Mouse (Mus musculus) MEL (cell line): ENCODE measurements around the gene Gtf3c4.

Experiments used
- CHD1 ChIP-seq: IDR thresholded peaks from 2 replicates; pipeline ENCODE4 v1.6.1; 2012; ENCODE audit warnings: low read depth, mild to moderate bottlenecking, inconsistent platforms, low read length, improper control_type of control experiment
- CTCF ChIP-seq, 3 experiments: IDR thresholded peaks in 2 of 3; conservative IDR thresholded peaks in 1 of 3; 2 replicates each; pipeline ENCODE4 v1.5.1; 2011 to 2012; ENCODE audit warnings: low read length in 3 of 3, low read depth in 2 of 3, mild to moderate bottlenecking in 2 of 3, improper control_type of control experiment in 1 of 3, inconsistent platforms in 1 of 3, mixed read lengths in 1 of 3, moderate library complexity in 1 of 3; ENCODE audit not compliant: control insufficient read depth in 1 of 3, insufficient read depth in 1 of 3, poor library complexity in 1 of 3, severe bottlenecking in 1 of 3
- MAX ChIP-seq: IDR thresholded peaks from 2 replicates; pipeline ENCODE4 v1.6.1; 2011; ENCODE audit warnings: low read length, improper control_type of control experiment
- MYC ChIP-seq: IDR thresholded peaks from 2 replicates; pipeline ENCODE4 v1.6.1; 2011; ENCODE audit warnings: low read depth, mild to moderate bottlenecking, low read length, improper control_type of control experiment, moderate library complexity
- POLR2A ChIP-seq, 2 experiments: IDR thresholded peaks; 2 replicates each; pipeline ENCODE4 v1.6.1; 2011 to 2012; ENCODE audit warnings: low read length in 2 of 2, mild to moderate bottlenecking in 2 of 2, control low read depth in 1 of 2, improper control_type of control experiment in 1 of 2, low read depth in 1 of 2, moderate library complexity in 1 of 2; ENCODE audit not compliant: control insufficient read depth in 1 of 2, insufficient read depth in 1 of 2, poor library complexity in 1 of 2
- SIN3A ChIP-seq: IDR thresholded peaks from 2 replicates; pipeline ENCODE4 v1.6.1; 2012; ENCODE audit warnings: low read length, improper control_type of control experiment, inconsistent platforms
- ZMIZ1 ChIP-seq: IDR thresholded peaks from 2 replicates; pipeline ENCODE4 v1.6.1; 2012; ENCODE audit warnings: low read depth, mild to moderate bottlenecking, inconsistent platforms, low read length, improper control_type of control experiment, moderate library complexity

DNA sequence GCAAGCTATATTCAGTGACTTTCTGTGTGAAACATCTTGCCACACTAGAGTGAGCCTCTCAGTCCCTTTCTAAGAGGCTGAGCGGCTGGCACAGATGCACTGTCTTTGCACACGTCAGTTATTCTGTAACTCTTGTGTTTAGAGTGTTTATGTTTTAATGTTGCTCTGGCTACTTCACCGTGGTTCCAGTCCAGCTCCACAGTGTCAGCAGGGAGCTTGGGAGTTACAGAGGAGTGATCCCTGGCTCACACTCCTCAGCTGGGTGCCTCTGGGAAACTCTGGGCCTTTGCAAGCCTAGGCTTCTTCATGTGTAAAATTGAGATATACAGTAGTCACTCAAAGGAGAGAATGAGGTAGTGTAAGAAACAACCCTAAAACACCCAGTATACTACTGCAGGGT is 41.9 kb upstream of the Gtf3c4 start:
- TF ChIP-seq CTCF (IDR thresholded peaks at IDR 0.05 in 2 of 3, conservative IDR thresholded peaks at IDR 0.05 in 1 of 3; ENCODE audit: control insufficient read depth in 1 of 3, insufficient read depth in 1 of 3, low read depth in 2 of 3, low read length in 3 of 3, poor library complexity in 1 of 3, severe bottlenecking in 1 of 3) (no peak), CHD1 (no peak), ZMIZ1 (no peak), SIN3A (no peak), POLR2A (IDR thresholded peaks at IDR 0.05; ENCODE audit: control insufficient read depth in 1 of 2, insufficient read depth in 1 of 2, low read depth in 1 of 2, low read length in 2 of 2, poor library complexity in 1 of 2) (no peak), MAX (no peak), MYC (no peak)
